Mouse (Mus musculus): ENCODE measurements around the gene Apol7a. TPM values are rescaled to one million over a fixed set of nuclear protein-coding genes. Genes with fewer than 3 reads are reported as not detected.
A peak's percentile ranks its signal among the peaks of the same experiment; 100 is the strongest.
"Not testable (repeated sequence)": the region's sequence is repeated elsewhere in the genome, so short reads cannot be mapped to it uniquely, and the experiment has no call there.

Apol7a gene
- 0.31 and 0.38 TPM in 2 replicates for polyA plus RNA-seq (2012; rRNA removed)

- TF ChIP-seq CTCF (IDR thresholded peaks at IDR 0.05; ENCODE audit: insufficient read depth, low read length) = 0 out of 2 replicates have a peak, but pooled peaks have one; percentile 22
- not testable (repeated sequence) for DNase-seq; H3K4me3 ChIP-seq (replicated peaks; ENCODE audit: extremely low read depth, low read depth, low read length); H3K4me1 ChIP-seq (ENCODE audit: control insufficient read depth, insufficient read depth, low read length)
- WGBS = 57% methylated on average over 9 of the region's 9 CpGs
These were observed at the start of gene Apol7a for GRCm38 (mm10) chr15:77399027-77399426. Gene Apol7a (minus strand): TSS chr15:77399110.

- not testable (repeated sequence) for H3K4me1 ChIP-seq (ENCODE audit: control insufficient read depth, insufficient read depth, low read length); H3K4me3 ChIP-seq (replicated peaks; ENCODE audit: extremely low read depth, low read depth, low read length); DNase-seq
- 92% methylated on average over 2 of the region's 2 CpGs for WGBS
These were observed 48.5 kb upstream of the Apol7a start, which contains the start of gene Apol7b for GRCm38 (mm10) chr15:77447392-77447791. Gene Apol7b (minus strand): TSS chr15:77447492.

GRCm38 (mm10) chr15:77445668-77446067 is 46.8 kb upstream of the Apol7a start:
- WGBS = 65% methylated on average over 1 of the region's 1 CpGs
- not testable (repeated sequence) for H3K4me3 ChIP-seq (replicated peaks; ENCODE audit: extremely low read depth, low read depth, low read length); H3K4me1 ChIP-seq (ENCODE audit: control insufficient read depth, insufficient read depth, low read length); DNase-seq

- not testable (repeated sequence) for DNase-seq; H3K4me3 ChIP-seq (replicated peaks; ENCODE audit: extremely low read depth, low read depth, low read length); H3K4me1 ChIP-seq (ENCODE audit: control insufficient read depth, insufficient read depth, low read length)
- 77% methylated on average over 8 of the region's 8 CpGs for WGBS
These were observed 45.8 kb upstream of the Apol7a start for GRCm38 (mm10) chr15:77444746-77445145.

- DNase-seq; H3K4me3 ChIP-seq (replicated peaks; ENCODE audit: extremely low read depth, low read depth, low read length); H3K4me1 ChIP-seq (ENCODE audit: control insufficient read depth, insufficient read depth, low read length): not testable (repeated sequence)
- WGBS = 58% methylated on average over 9 of the region's 10 CpGs
These were observed 30.0 kb upstream of the Apol7a start for GRCm38 (mm10) chr15:77428690-77429448.

GRCm38 (mm10) chr15:77422925-77423324 is 24.0 kb upstream of the Apol7a start:
- H3K4me3 ChIP-seq (replicated peaks; ENCODE audit: extremely low read depth, low read depth, low read length); H3K4me1 ChIP-seq (ENCODE audit: control insufficient read depth, insufficient read depth, low read length); DNase-seq: not testable (repeated sequence)
- WGBS = 54% methylated on average over 3 of the region's 7 CpGs

- H3K4me1 ChIP-seq (ENCODE audit: control insufficient read depth, insufficient read depth, low read length); DNase-seq; H3K4me3 ChIP-seq (replicated peaks; ENCODE audit: extremely low read depth, low read depth, low read length): not testable (repeated sequence)
- no CpG with 5 or more reads among the region's 3 CpGs for WGBS
These were observed 20.7 kb upstream of the Apol7a start for GRCm38 (mm10) chr15:77419657-77420056.

- H3K4me3 ChIP-seq (replicated peaks; ENCODE audit: extremely low read depth, low read depth, low read length); H3K4me1 ChIP-seq (ENCODE audit: control insufficient read depth, insufficient read depth, low read length); DNase-seq: not testable (repeated sequence)
- WGBS = 19% methylated on average over 5 of the region's 10 CpGs
These were observed 17.9 kb upstream of the Apol7a start for GRCm38 (mm10) chr15:77416655-77417333.

- not testable (repeated sequence) for H3K4me1 ChIP-seq (ENCODE audit: control insufficient read depth, insufficient read depth, low read length); H3K4me3 ChIP-seq (replicated peaks; ENCODE audit: extremely low read depth, low read depth, low read length); DNase-seq
- WGBS = 67% methylated on average over 2 of the region's 2 CpGs
These were observed 16.7 kb upstream of the Apol7a start for GRCm38 (mm10) chr15:77415653-77416052.

- WGBS = 15% methylated on average over 4 of the region's 4 CpGs
- not testable (repeated sequence) for H3K4me3 ChIP-seq (replicated peaks; ENCODE audit: extremely low read depth, low read depth, low read length); DNase-seq; H3K4me1 ChIP-seq (ENCODE audit: control insufficient read depth, insufficient read depth, low read length)
These were observed 13.8 kb upstream of the Apol7a start for GRCm38 (mm10) chr15:77412695-77413094.

- 53% methylated on average over 1 of the region's 4 CpGs for WGBS
- H3K4me1 ChIP-seq (ENCODE audit: control insufficient read depth, insufficient read depth, low read length); DNase-seq; H3K4me3 ChIP-seq (replicated peaks; ENCODE audit: extremely low read depth, low read depth, low read length): not testable (repeated sequence)
These were observed 12.1 kb upstream of the Apol7a start, which contains the start of gene Apol9a for GRCm38 (mm10) chr15:77411035-77411434. Gene Apol9a (minus strand): TSS chr15:77411135.

- DNase-seq; H3K4me3 ChIP-seq (replicated peaks; ENCODE audit: extremely low read depth, low read depth, low read length); H3K4me1 ChIP-seq (ENCODE audit: control insufficient read depth, insufficient read depth, low read length): not testable (repeated sequence)
- WGBS = 55% methylated on average over 10 of the region's 10 CpGs
These were observed 7.5 kb upstream of the Apol7a start for GRCm38 (mm10) chr15:77406370-77406769.

GRCm38 (mm10) chr15:77397450-77398132 is 1.3 kb downstream of the Apol7a start:
- WGBS = 35% methylated on average over 11 of the region's 11 CpGs
- not testable (repeated sequence) for H3K4me3 ChIP-seq (replicated peaks; ENCODE audit: extremely low read depth, low read depth, low read length); DNase-seq

GRCm38 (mm10) chr15:77393832-77394231 is 5.1 kb downstream of the Apol7a start:
- WGBS = 40% methylated on average over 3 of the region's 3 CpGs
- DNase-seq; H3K4me3 ChIP-seq (replicated peaks; ENCODE audit: extremely low read depth, low read depth, low read length); H3K4me1 ChIP-seq (ENCODE audit: control insufficient read depth, insufficient read depth, low read length): not testable (repeated sequence)

More at GRCm38 (mm10) chr15:77397450-77398132, 1.3 kb downstream of the Apol7a start:
- not testable (repeated sequence) for H3K4me1 ChIP-seq (ENCODE audit: control insufficient read depth, insufficient read depth, low read length)

Data from lung, adult 2 months (tissue).